Mouse (Mus musculus): ENCODE results near the gene Hadhb. TPM values are rescaled to one million over a fixed set of nuclear protein-coding genes. Genes with fewer than 3 reads are reported as not detected.

The Hadhb gene
- total RNA-seq, 1 experiment from 2014 or later, result 1,422 TPM

GRCm38 (mm10) chr5:30233042-30233441, 78.0 kb downstream of the Hadhb start:
- peak; percentile 26 for DNase-seq

- DNase-seq, result no peak
Observed at GRCm38 (mm10) chr5:30233979-30234378, 78.9 kb downstream of the Hadhb start.

Small RNAs within 50 kb of the gene (microRNA-seq; reads per million reads assigned to microRNA genes)
- 1.9 to 5.1 reads per million in 2 experiments for gene Mir1960

Other genes with a start within 250 kb of the Hadhb start
- gene Il6, start 142.1 kb upstream of the Hadhb start, total RNA-seq (2021), result not detected in 2 replicates
- gene Tyms, start 81.6 kb upstream of the Hadhb start, total RNA-seq (2021), result 38.1 and 51.8 TPM in 2 replicates
- 0.19 and 0.26 TPM in 2 replicates for gene Garem2, start 50.1 kb upstream of the Hadhb start, total RNA-seq (2021)
- gene 3110082J24Rik, start 49.2 kb upstream of the Hadhb start, total RNA-seq (2021), result not detected in 2 replicates
- 813 and 814 TPM in 2 replicates for gene Hadha, start 86 bp upstream of the Hadhb start, total RNA-seq (2021)
- gene Adgrf3, start 50.5 kb downstream of the Hadhb start, total RNA-seq (2021), result 0.19 TPM in 1 of 2 replicates, not detected in the other
- 21.4 and 23.7 TPM in 2 replicates for gene Selenoi, start 77.3 kb downstream of the Hadhb start, total RNA-seq (2021)
- 0.44 and 0.56 TPM in 2 replicates for gene Drc1, start 126.1 kb downstream of the Hadhb start, total RNA-seq (2021)

All from adrenal gland, postnatal 14 days (tissue).